11 mouse cellular contexts compared by ENCODE assay signal in genomic region chr2:45197342-45197741, GRCm38 (mm10).
DNase-seq lines count a peak whose midpoint lies in the region; ATAC-seq and TF ChIP-seq lines count a peak whose summit lies in the region.
"Had no signal": no experiment of that assay in that cellular context is flagged by ENCODE, and none has a peak within 500 bp of the region (broad histone marks: within the 10 kb centered on the region; RNA-seq: fewer than 3 reads in every experiment).

No protein-coding gene starts in this region.

- no peak for TF ChIP-seq EP300 in CH12.LX (IDR thresholded peaks at IDR 0.05; ENCODE audit: low read length)

- H3K27me3 ChIP-seq in kidney, embryonic 15.5 days, result no peaks in the 10 kb centered on the region
- H3K27me3 ChIP-seq in CH12.LX (replicated peaks), result no peaks in the 10 kb centered on the region
- no peaks in the 10 kb centered on the region for H3K27me3 ChIP-seq in limb, embryonic 15.5 days
- H3K27me3 ChIP-seq: heart, embryonic 15.5 days; midbrain, embryonic 12.5 days; Patski had no signal

- dilution Hi-C loops in CH12.LX (cut with MboI; ENCODE audit: extremely low pct_ligation_motif_present, extremely low pct_unique_long_range_greater_than_20kb, low sequenced_read_pairs), result no loop called here

- no peak overlapping the region for H3K4me2 ChIP-seq in kidney, embryonic 15.5 days
- H3K4me2 ChIP-seq in CH12.LX (ENCODE audit: insufficient read depth, low read depth, poor library complexity, severe bottlenecking), result 0 out of 2 replicates have a peak overlapping the region, but pooled peaks have one; percentile 4
- no peak overlapping the region for H3K4me2 ChIP-seq in limb, embryonic 15.5 days
- H3K4me2 ChIP-seq: heart, embryonic 15.5 days; midbrain, embryonic 12.5 days had no signal

- TF ChIP-seq CTCF in CH12.LX (conservative IDR thresholded peaks at IDR 0.05 in 1 of 2, IDR thresholded peaks at IDR 0.05 in 1 of 2; ENCODE audit: low read depth in 2 of 2, low read length in 2 of 2), result no peak

- peak overlapping the region; percentile 9; the same call in 1 of the 2 replicates for H3K27ac ChIP-seq in kidney, embryonic 15.5 days
- peak overlapping the region; percentile 30; the same call in 1 of the 2 replicates for H3K27ac ChIP-seq in CH12.LX (ENCODE audit: insufficient read depth, low read depth)
- peak overlapping the region; percentile 54 for H3K27ac ChIP-seq in limb, embryonic 15.5 days
- H3K27ac ChIP-seq: heart, embryonic 15.5 days; midbrain, embryonic 12.5 days had no signal

- DNase-seq in kidney, postnatal 10 days, result no peak
- peak; percentile 19 to 29 for DNase-seq in B cell, adult 2 months
- DNase-seq in CH12.LX (ENCODE audit: extremely low read depth), result no peak
- DNase-seq in neural tube, embryonic 10.5 days (ENCODE audit: extremely low spot score, low spot score), result no peak
- DNase-seq in embryo, embryonic 10.5 days (ENCODE audit: low spot score), result no peak
- DNase-seq: thymus, postnatal 4 days had no signal

- in situ Hi-C loops in CH12.LX (cut with MboI; ENCODE audit: low pct_ligation_motif_present, low pct_unique_long_range_greater_than_20kb, low sequenced_read_pairs), result no loop called here

- no peak overlapping the region for H3K4me3 ChIP-seq in kidney, embryonic 15.5 days (replicated peaks)
- no peak overlapping the region for H3K4me3 ChIP-seq in CH12.LX (replicated peaks in 1 of 3; ENCODE audit: low read depth in 2 of 3, low read length in 2 of 3, poor library complexity in 1 of 3)
- H3K4me3 ChIP-seq in limb, embryonic 15.5 days, result no peak overlapping the region
- H3K4me3 ChIP-seq: heart, embryonic 15.5 days; midbrain, embryonic 12.5 days had no signal

- ATAC-seq in kidney, embryonic 15.5 days (replicated peaks; ENCODE audit: low FRiP score), result no peak
- no peak for ATAC-seq in limb, embryonic 15.5 days (ENCODE audit: insufficient number of reproducible peaks, low FRiP score, low TSS enrichment, low read depth)
- ATAC-seq: Patski had no signal

- no peak for TF ChIP-seq RAD21 in CH12.LX (IDR thresholded peaks at IDR 0.05; ENCODE audit: low read depth, low read length)

- H3K36me3 ChIP-seq in kidney, embryonic 15.5 days, result no peaks in the 10 kb centered on the region
- H3K36me3 ChIP-seq in CH12.LX (replicated peaks in 1 of 2; ENCODE audit: control insufficient read depth in 1 of 2, insufficient read depth in 1 of 2, low read length in 1 of 2), result no peaks in the 10 kb centered on the region
- H3K36me3 ChIP-seq in limb, embryonic 15.5 days, result no peaks in the 10 kb centered on the region
- H3K36me3 ChIP-seq: heart, embryonic 15.5 days; midbrain, embryonic 12.5 days had no signal

- peaks cover 7% of the 10 kb centered on the region; the same call in 1 of the 2 replicates for H3K4me1 ChIP-seq in kidney, embryonic 15.5 days
- peaks cover 16 to 49% of the 10 kb centered on the region in 2 experiments; a peak in 3 of 4 replicates for H3K4me1 ChIP-seq in CH12.LX (ENCODE audit: control insufficient read depth in 1 of 2, insufficient read depth in 2 of 2)
- H3K4me1 ChIP-seq in limb, embryonic 15.5 days, result 0 out of 2 replicates have a peak, but pooled peaks cover 2% of the 10 kb centered on the region
- H3K4me1 ChIP-seq: midbrain, embryonic 12.5 days had no signal

- H3K79me2 ChIP-seq in CH12.LX (replicated peaks; ENCODE audit: control insufficient read depth, extremely low read depth, insufficient read depth, poor library complexity, severe bottlenecking), result no peaks in the 10 kb centered on the region

- WGBS in kidney, embryonic 15.5 days, result 57% methylated on average over 10 of the region's 10 CpGs
- WGBS in limb, embryonic 15.5 days, result 62% methylated on average over 10 of the region's 10 CpGs

- no peak for TF ChIP-seq POLR2A in CH12.LX (IDR thresholded peaks at IDR 0.05; ENCODE audit: low read depth, low read length)

- no peaks in the 10 kb centered on the region for H3K9me3 ChIP-seq in kidney, embryonic 15.5 days (replicated peaks)
- H3K9me3 ChIP-seq in CH12.LX (replicated peaks; ENCODE audit: low read length), result no peaks in the 10 kb centered on the region
- no peaks in the 10 kb centered on the region for H3K9me3 ChIP-seq in limb, embryonic 15.5 days
- H3K9me3 ChIP-seq: heart, embryonic 15.5 days; midbrain, embryonic 12.5 days had no signal

- H3K9ac ChIP-seq in kidney, embryonic 15.5 days, result no peak overlapping the region
- 0 out of 2 replicates have a peak overlapping the region, but pooled peaks have one; percentile 33 for H3K9ac ChIP-seq in CH12.LX (ENCODE audit: insufficient read depth, low read depth)
- H3K9ac ChIP-seq in limb, embryonic 15.5 days, result no peak overlapping the region
- H3K9ac ChIP-seq: heart, embryonic 15.5 days; midbrain, embryonic 12.5 days had no signal

TF ChIP-seq in CH12.LX, 34 proteins besides CTCF, POLR2A, EP300 and RAD21:
- TF ChIP-seq IRF4 (IDR thresholded peaks at IDR 0.05; ENCODE audit: low read depth, low read length) (peak; percentile 20; the same call in 1 of the 2 replicates), MAFK (IDR thresholded peaks at IDR 0.05; ENCODE audit: insufficient replicate concordance, low read length) (peak; percentile 100), CHD1 (IDR thresholded peaks at IDR 0.05; ENCODE audit: low read depth, low read length) (no peak), CHD2 (IDR thresholded peaks at IDR 0.05; ENCODE audit: low read length) (peak; percentile 81), TCF12 (IDR thresholded peaks at IDR 0.05; ENCODE audit: low read depth, low read length) (0 out of 2 replicates have a peak, but pooled peaks have one; percentile 20), SIN3A (IDR thresholded peaks at IDR 0.05; ENCODE audit: low read length) (no peak), ETS1 (conservative IDR thresholded peaks at IDR 0.05; ENCODE audit: low read depth, low read length) (peak; percentile 36), MEF2A (IDR thresholded peaks at IDR 0.05; ENCODE audit: borderline replicate concordance, low read depth, low read length) (peak; percentile 37; the same call in 1 of the 2 replicates), PAX5 (IDR thresholded peaks at IDR 0.05; ENCODE audit: low read length) (no peak)

Comparison
In these comparisons a context has a peak if more than half of its experiments do, and no peak if none do; other contexts are left out.
1. DNase-seq: peak in B cell, adult 2 months (2 of 2); none in kidney, postnatal 10 days (single experiment), CH12.LX (single experiment), neural tube, embryonic 10.5 days (single experiment) and embryo, embryonic 10.5 days (single experiment).
2. Peak in every context shown above with its lines, with median percentiles within 50 percentile points of each other: H3K27ac ChIP-seq.